Mouse (Mus musculus): ENCODE data around the gene C1qtnf1.

Gene C1qtnf1

DNA sequence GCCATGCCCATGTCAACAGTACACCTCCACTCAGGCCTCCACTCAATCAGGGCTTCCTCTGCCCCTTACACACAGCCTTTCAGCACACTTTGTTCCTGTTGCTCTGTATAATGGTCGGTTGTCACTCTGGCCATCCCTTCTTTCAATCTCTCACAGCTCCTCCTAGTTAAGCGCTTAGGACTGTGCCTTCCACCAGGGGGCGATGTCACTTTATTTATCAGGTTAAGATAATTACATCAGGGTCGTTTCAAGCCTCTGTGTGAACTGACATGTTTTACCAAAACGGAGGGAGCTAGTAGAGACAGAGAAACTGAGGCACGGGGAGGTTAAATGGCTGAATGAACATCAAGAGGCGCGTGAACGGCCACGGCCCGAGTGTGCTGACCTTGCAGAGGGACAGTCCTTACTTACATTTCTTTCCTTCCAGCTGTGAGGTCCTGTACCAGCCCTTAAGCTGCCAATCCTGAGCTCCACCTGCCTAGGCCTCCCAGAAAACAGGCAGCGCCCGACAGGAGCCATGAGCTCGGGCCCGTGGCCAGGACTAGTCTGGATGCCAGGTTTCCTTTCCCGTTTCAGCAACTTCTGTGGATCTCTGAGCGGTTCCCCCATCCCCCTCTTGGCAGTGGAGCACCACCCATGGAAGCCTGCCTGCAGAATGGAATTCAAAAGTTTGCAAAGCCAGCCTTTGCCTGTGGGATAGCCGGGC is 4.6 kb upstream of the C1qtnf1 start:
- POLR2A ChIA-PET = interaction anchor here in 3 of 4 experiments (0.5 to 2.4 kb wide), 16 partner anchors 11 to 1161 kb away, joined by 3 to 10 read pairs (median 4); partner anchors contain the start of gene Usp36 (in 1 of the 3)

DNA sequence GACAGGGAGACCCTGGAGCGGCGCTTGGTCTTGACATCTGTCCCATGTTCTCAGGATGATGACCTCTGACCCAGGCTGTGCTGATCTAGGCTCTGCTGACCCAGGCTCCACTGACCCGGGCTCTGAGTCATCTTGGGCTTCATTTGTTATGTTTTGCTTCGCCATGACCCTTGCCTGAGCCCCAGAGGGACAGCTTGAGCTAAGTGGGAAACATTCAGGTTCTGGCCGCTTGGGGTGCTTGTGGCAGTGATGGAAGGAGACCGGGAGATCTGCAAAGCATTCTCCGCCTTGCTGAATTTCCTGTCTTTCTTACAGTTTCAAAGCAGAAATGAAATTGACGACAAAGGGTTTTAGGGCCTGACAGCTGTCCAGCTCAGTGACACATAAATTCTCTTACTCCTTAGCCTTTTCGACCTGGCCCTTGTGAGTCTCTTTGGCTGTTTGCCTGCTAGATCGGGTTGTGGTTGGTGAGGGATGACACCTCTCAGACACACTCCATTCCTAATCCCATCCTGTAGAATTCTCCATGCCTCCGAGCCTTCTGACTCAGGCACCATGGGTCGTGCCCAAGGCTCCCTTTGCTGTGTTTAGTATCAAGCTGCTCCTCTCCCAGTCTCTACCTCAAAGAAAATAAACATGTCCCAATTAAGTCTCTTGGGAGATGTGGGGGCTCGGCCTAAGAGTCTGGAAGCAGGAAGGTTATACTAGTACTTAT is 3.2 kb upstream of the C1qtnf1 start:
- CTCF ChIA-PET = interaction anchor here (0.5 to 3.7 kb wide), 18 partner anchors 10 to 1062 kb away, joined by 3 to 73 read pairs (median 7); no protein-coding TSS in a partner anchor

More for the DNA sequence above, 4.6 kb upstream of the C1qtnf1 start:
- CTCF ChIA-PET = interaction anchor here (0.5 to 3.7 kb wide), 93 partner anchors 8 to 772 kb away, joined by 3 to 73 read pairs (median 4); partner anchors contain the start of gene Engase (in 1 of the 4)

DNA sequence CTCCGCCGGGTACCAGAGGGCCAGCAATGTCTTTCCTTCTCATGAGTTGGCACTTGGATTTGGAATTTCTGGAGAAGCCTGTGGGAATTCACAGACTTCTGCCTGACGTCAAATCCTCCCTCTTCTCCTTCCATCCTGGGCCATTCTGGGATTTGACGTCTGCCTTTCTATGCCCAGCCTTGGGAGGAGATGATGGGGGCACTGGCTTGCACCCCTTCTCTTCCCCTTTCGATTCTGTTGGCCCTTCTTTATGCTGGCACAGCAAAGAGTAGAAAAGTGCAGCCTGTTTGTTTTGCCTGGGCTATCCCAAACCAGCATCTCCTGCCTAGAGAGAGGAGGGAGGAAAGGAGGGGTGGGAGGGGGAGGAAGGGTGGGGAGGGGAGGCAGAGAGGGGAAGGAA is 1.2 kb upstream of the C1qtnf1 start:
- ChIA-PET CTCF (no interaction called here), POLR2A (no interaction called here)

More for the DNA sequence above, 3.2 kb upstream of the C1qtnf1 start:
- POLR2A ChIA-PET = interaction anchor here in 3 of 4 experiments (0.6 to 2.4 kb wide), 7 partner anchors 10 to 465 kb away, joined by 3 to 10 read pairs (median 3); no protein-coding TSS in a partner anchor

DNA sequence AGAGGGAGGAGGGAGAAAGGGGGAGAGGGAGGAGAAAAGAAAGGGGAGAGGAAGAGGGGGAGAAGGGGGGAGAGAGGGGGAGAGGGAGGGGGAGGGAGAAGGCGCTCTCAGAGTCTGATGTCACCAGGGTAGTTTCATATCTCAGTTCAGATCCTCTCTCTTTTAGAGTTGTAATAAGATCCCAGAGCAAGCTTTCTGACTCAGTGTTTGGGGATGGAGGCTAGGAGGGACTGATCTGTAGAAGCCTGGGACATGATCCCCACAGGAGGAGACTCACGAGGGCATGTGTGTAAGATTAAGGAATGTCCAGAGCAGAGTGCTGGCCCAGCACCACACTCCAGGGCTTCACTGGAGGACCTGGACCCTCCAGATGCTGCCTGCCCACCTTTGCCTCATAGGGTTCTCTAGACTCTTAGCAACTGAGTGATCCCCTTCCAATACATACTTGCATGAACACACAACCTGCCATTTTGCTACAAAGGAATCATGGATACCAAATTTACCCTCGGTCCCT is 680 bp upstream of the C1qtnf1 start:
- ChIA-PET POLR2A (interaction anchor here in 1 of 4 experiments (0.8 kb wide), 1 partner anchor 9 kb away, joined by 3 read pairs; no protein-coding TSS in a partner anchor), CTCF (interaction anchor here in 2 of 4 experiments (0.6 to 2.1 kb wide), 2 partner anchors 15 to 109 kb away, joined by 3 to 8 read pairs; no protein-coding TSS in a partner anchor)

DNA sequence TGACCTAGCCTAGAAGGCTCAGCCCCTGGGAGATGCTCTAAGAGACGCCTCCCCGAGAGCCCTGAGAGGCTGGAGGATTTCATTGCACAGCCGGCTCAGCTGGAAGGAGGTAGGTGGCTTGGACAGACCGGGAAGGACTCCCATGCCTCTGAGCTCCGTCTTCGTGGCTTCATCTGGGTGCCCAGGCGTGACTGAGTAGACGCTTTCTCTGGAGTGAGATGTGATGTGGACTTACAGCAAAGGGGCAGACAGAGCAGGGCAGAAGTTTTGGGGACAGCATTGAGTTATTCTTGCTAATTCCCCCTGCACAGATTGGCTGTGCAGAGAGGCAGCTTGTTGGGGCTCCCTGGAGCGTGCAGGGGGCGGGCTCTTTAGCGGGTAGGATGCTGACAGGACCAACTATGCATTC is 461 bp downstream of the C1qtnf1 start:
- CTCF ChIA-PET = interaction anchor here (0.6 to 2.2 kb wide), 7 partner anchors 14 to 310 kb away, joined by 4 to 15 read pairs (median 8); no protein-coding TSS in a partner anchor
- POLR2A ChIA-PET = interaction anchor here in 2 of 4 experiments (0.6 to 2.1 kb wide), 3 partner anchors 9 to 293 kb away, joined by 3 to 13 read pairs (median 4); partner anchors contain the start of gene Cant1 (in 1 of the 2)

DNA sequence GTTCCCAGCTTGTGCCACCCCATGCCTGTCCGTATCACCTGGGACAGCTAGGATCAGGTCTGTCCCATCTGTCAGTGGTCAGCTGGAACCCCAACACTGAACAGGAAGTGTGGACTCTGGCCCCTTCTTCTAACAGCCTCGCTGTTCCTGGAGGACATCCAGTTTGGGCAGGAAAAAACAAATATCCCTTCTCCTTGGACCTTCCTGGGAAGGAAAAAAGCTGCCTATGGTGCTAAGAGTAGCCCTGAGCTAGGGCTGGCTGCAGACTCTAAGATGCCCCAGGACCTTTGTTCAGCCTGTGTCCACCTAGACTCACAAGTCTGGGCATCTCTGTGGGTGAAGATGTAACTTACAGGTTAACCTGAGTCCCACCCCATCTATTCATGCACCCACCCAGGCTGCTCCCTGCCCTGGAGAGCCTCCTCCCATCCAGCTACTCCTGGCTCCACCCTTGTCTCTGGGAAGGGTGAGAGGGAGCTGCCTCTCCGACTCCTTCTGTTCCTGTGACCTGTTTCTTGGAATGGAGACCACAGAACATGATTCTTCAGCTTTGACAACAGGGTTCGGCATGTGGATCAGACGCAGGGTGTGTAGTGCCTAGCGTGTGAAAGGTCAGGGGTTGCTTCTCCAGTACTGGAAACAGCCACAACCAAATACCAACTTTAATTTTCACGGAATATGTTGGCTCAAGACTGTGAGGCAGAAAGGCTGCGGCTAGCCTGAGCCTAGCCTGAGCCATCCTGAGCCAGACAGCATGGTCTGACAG is 1.1 kb downstream of the C1qtnf1 start:
- CTCF ChIA-PET = interaction anchor here (0.5 to 2.2 kb wide), 10 partner anchors 10 to 310 kb away, joined by 3 to 15 read pairs (median 6); partner anchors contain the start of gene Cant1 (in 1 of the 4)

DNA sequence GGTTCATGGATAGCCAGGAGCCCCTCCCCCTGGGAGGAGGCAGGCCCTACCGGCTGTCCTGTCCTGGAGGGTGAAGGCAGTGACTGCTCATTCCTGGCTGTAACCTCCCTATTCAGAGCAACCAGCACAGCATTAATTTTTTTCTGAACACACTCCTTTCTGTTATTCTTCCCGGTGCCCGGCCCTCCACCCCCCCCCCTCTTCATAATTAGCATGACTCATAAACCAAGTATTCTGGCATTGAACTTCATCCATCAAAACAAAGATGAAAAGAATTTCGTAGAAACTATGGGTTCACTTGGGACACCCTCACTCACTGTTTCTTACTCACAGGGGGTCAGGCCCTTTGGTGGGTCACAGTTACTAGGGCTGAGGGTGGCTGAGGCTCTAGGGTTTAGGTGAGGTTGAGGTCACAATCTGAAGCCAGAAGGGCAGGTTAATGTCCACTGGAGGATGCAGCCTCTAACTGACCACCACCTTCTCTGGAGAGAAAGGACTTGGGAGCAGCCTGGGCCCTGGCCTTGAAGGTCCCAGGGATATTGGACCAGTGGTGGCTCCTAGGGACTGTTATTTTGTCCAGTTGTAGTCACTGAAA is 2.4 kb downstream of the C1qtnf1 start:
- CTCF ChIA-PET = interaction anchor here in 1 of 4 experiments (2.2 kb wide), 1 partner anchor 13 kb away, joined by 15 read pairs; no protein-coding TSS in a partner anchor
- POLR2A ChIA-PET = no interaction called here

More for the DNA sequence above, 1.1 kb downstream of the C1qtnf1 start:
- POLR2A ChIA-PET = interaction anchor here in 1 of 4 experiments (1.1 to 2.1 kb wide), 2 partner anchors 10 to 15 kb away, joined by 4 to 13 read pairs; partner anchors contain the start of gene Cant1

DNA sequence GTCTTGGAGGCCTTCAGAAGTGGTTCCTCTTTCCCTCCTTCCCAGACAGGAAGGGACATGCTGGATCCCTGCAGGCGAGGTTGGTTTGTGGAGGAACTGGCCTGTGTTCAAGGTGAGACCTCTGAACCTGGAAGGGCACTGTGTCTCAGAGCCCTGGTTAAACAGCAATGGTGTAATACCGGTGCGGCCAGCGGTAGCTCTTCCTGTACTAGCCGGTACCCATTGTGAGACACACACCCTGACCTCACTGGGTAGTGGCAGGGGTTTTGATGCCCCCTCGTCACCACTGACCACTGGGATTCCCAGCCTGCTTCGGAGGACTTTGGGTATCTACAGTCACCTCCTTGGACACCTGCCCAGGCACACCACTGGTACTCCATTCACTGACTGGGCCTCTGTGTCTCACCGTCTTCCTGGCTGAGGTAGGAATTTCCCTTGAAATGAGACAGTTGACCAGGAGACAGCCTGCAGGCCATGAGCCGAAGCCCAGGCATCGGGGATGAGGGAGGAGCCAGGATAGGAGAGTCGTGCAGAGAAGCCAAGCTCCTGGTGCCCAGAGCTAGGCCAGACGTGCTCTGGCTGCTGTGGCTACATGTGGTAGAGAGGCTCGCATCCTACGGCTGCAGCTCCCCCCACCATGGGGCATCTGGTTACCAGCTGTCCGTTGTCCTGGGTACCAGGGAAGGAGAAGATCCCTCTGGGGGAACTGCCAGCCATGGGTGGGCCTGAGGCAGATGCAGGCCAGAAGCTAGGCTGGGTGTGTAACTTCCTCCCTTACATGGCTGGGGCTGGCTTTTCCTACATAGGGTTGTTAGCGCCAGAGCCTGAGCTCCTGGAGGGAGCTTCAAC is 3.3 kb downstream of the C1qtnf1 start:
- POLR2A ChIA-PET = no interaction called here
- CTCF ChIA-PET = interaction anchor here in 3 of 4 experiments (0.5 to 1.9 kb wide), 8 partner anchors 8 to 308 kb away, joined by 3 to 13 read pairs (median 8); no protein-coding TSS in a partner anchor

DNA sequence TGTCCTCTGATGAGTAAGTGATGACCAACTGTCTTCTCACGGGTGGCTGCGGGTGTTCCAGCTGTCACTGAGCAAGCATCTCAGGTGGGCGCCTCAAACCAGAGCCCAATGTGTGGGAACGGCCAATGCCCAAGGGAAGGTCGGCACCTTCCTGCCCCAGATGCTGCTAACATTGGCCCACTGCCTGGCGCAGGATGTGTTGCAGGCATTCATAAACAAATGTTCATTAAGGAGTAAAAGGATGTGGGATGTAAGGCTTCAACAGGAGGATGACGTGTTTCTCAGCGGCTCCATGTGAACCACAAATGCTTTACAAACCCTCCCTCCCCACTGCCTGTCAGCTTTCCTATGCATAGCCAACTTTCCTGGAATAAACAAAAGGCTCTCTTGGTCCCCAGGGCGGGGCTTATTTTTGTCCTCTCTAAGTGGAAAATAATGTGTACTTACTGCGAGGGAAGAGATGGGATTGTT is 5.4 kb downstream of the C1qtnf1 start:
- ChIA-PET CTCF (interaction anchor here in 2 of 4 experiments (0.6 to 2.0 kb wide), 2 partner anchors 10 kb away, joined by 3 to 8 read pairs; no protein-coding TSS in a partner anchor), POLR2A (no interaction called here)

DNA sequence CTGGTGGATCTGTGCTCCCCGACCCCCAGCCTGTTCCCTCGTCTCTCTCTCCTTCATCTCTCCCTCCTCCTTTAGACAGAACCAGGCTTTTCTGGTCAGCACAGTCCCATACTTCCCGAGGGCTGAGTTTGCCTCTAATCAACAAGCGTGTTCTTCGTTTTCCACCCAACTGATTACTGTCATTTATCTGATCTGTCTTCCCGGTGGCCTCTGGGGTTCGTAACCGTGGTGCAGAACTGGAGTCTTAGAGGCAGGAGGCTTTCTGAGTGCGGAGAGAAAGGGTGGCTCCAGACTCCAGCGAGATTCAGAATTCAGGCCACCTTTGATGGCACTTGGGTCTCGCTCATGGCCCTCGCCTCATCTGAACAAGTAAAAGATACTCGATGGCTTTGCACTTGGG is 6.1 kb downstream of the C1qtnf1 start:
- ChIA-PET POLR2A (interaction anchor here in 2 of 4 experiments (0.7 to 1.1 kb wide), 4 partner anchors 10 to 515 kb away, joined by 3 to 4 read pairs (median 3); partner anchors contain the start of gene Cant1 (in 1 of the 2)), CTCF (interaction anchor here (0.6 to 2.0 kb wide), 9 partner anchors 9 to 305 kb away, joined by 4 to 15 read pairs (median 6); no protein-coding TSS in a partner anchor)

DNA sequence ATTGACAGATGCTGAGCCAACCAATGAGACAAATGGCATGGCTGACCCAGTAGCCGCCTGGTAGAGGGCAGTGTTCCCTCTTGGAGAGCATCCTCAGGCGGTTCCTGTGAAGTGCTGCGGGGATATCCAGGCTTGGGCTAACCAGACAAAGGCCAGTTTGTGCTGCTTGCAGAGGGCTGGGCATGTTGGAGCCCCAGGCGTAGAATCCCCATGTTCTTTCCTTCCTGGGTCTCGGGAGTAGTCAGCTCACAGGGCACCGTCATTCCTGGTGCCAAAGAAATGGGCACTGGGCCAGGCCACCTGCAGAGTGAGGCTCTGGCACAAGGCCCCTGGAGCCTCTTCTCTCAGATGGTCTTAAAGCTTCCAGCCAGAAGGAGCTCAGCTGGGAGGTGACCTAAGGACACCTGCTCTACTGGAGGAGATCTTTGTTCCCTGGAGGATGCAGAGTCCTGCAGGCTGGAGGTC is 8.5 kb downstream of the C1qtnf1 start:
- ChIA-PET POLR2A (interaction anchor here in 1 of 4 experiments (1.3 kb wide), 1 partner anchor 9 kb away, joined by 3 read pairs; the partner anchor contains the start of gene C1qtnf1), CTCF (interaction anchor here in 2 of 4 experiments (0.9 to 1.0 kb wide), 2 partner anchors 13 to 17 kb away, joined by 3 to 5 read pairs; partner anchors contain the start of gene Cant1 (in 1 of the 2))

DNA sequence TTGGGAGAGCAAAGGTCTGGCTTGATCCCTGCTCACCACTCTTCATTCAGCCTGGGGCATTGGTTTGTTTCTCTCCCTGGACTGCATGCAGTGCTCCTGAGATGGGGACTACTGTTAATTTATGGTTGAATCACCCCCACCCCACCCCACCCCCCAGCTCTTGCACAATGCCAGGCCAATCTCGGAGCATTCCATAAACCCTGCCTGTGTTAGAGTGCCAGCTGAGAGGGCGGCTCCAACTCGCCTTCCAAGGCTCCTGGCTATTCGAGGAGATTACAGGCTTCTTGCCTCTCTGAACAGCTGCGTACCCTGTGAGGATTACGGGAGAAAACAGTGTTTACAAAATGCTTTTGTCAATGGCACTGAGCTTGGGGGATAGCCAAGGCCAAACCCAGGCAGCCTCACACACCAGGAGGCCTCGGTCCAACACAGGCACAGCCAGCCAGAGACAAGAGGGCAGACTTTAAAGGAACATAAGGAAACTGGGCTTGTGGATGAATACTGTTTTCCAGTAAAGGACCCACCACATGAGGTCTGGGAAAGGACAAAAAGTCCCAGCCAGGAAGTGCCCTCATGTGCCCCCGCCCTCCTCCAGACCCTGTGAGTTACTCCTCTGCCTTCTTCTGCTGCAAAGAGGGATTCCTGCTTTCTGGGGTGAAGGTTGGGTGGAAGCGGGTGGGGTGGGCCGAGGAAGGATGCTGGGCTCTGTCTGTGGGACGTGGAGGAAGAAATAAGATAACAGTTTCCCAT is 10.8 kb downstream of the C1qtnf1 start:
- CTCF ChIA-PET = interaction anchor here in 2 of 4 experiments (2.1 to 3.0 kb wide), 2 partner anchors 15 kb away, joined by 7 to 13 read pairs; no protein-coding TSS in a partner anchor
- POLR2A ChIA-PET = interaction anchor here in 2 of 4 experiments (0.6 to 0.7 kb wide), 2 partner anchors 19 to 1053 kb away, joined by 3 read pairs; partner anchors contain the start of gene Endov (in 1 of the 2)

DNA sequence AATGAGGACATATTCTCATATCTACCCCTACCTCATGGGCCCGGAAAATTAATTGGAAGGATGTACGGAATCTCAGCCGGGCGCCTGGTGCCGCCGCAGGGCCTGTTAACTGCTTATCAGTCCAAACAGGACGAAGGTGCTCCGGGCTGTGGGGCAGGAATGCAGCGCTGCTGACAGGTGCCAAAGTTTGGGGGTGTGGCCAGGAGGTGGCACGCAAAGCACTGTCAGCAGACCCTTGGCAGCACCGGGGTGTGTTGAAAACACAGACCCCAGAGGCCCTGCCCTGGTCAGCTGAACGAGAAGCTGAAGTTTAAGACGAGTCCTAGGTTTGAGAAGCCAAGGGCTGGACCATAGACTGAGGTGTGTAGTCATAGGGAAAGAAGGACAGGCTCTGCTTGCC is 14.7 kb downstream of the C1qtnf1 start:
- ChIA-PET POLR2A (interaction anchor here in 3 of 4 experiments (0.7 to 2.9 kb wide), 7 partner anchors 19 to 34 kb away, joined by 3 to 10 read pairs (median 3); partner anchors contain the start of gene Cant1 (in 1 of the 3)), CTCF (interaction anchor here (0.5 to 4.5 kb wide), 42 partner anchors 8 to 580 kb away, joined by 3 to 73 read pairs (median 6); partner anchors contain the start of genes Cant1 (in 2 of the 4), C1qtnf1 (in 1 of the 4), Cbx2 (in 1 of the 4) and Engase (in 1 of the 4))

DNA sequence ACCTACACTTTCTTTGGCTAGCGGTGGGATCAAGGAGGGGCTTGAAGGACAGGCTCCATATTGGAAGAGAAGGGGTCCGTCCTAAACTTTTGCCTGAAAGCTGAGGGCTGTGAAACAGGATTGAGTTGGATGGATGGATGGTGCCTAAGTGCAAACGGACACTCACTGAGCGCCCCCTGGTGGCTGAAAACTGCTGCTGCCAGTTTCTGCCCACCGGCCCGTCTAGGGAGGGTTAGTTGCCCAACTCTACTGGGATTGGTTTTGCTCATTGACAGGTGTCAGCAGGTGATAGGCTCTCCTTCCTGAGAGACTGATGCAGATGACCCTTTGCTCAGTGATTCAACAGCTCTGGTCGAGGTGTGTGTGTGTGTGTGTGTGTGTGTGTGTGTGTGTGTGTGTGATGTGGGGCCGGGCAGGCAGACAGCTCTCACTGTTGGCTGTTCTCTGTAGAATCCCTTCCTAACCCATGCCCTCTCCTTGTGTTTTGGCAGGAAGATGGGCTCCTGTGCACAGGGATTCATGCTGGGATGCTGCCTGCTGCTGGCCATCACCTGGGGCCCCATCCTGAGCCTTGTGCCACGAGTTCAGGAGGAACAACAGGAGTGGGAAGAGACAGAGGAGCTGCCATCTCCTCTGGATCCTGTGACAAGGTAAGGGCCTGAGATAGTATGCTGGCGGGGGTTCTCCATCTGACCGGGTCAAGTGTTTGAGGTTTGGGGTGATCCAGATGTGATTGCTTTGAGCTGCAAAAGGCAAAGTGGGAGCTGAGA is 15.4 kb downstream of the C1qtnf1 start:
- POLR2A ChIA-PET = interaction anchor here in 3 of 4 experiments (1.2 to 2.9 kb wide), 6 partner anchors 19 to 35 kb away, joined by 3 to 10 read pairs (median 5); partner anchors contain the start of gene Cant1 (in 1 of the 3)
- CTCF ChIA-PET = interaction anchor here (0.6 to 4.5 kb wide), 61 partner anchors 9 to 1831 kb away, joined by 3 to 73 read pairs (median 5); partner anchors contain the start of genes Cant1 (in 2 of the 4), C1qtnf1 (in 1 of the 4) and Engase (in 1 of the 4)

All from embryonic stem cell, embryonic (primary cell).